Mouse (Mus musculus): ENCODE data around the gene Klhdc3.
A peak's percentile ranks its signal among the peaks of the same experiment; 100 is the strongest.

GRCm38 (mm10) chr17:46728021-46728420 is 47.3 kb upstream of the Klhdc3 start:
- TF ChIP-seq CTCF (IDR thresholded peaks at IDR 0.05; ENCODE audit: low read depth, low read length) (0 out of 2 replicates have a peak, but pooled peaks have one; percentile 9), POLR2A (IDR thresholded peaks at IDR 0.05; ENCODE audit: borderline replicate concordance, low read depth, low read length) (no peak)
